Mouse (Mus musculus) embryonic facial prominence, embryonic 12.5 days (tissue): ENCODE data around the gene Dcxr. TPM values are rescaled to one million over a fixed set of nuclear protein-coding genes. Genes with fewer than 3 reads are reported as not detected.

Experiments
- ATAC-seq: fragments of 200-750 bp; cut with Nextera tagmentation; 2 replicates; pipeline ENCODE4 v1.8.0; 2017; ENCODE audit not compliant: insufficient number of reproducible peaks, insufficient read depth, low FRiP score, low TSS enrichment
- H3K27ac ChIP-seq: fragments of 300-500 bp; sonication (generic); 2 replicates; pipeline ENCODE4 v1.5.1; 2016; ENCODE audit warnings: mild to moderate bottlenecking
- H3K27me3 ChIP-seq: fragments of 300-500 bp; sonication (generic); 2 replicates; pipeline ENCODE4 v1.6.1; 2016; ENCODE audit warnings: mild to moderate bottlenecking, moderate library complexity
- H3K36me3 ChIP-seq: fragments of 300-500 bp; sonication (generic); 2 replicates; pipeline ENCODE4 v1.6.1; 2016; ENCODE audit warnings: mild to moderate bottlenecking
- H3K4me1 ChIP-seq: fragments of 300-500 bp; sonication (generic); 2 replicates; pipeline ENCODE4 v1.6.1; 2016
- H3K4me2 ChIP-seq: fragments of 300-500 bp; sonication (generic); replicated peaks from 2 replicates; pipeline ENCODE4 v1.6.1; 2016; ENCODE audit warnings: mild to moderate bottlenecking, moderate library complexity
- H3K4me3 ChIP-seq: fragments of 300-500 bp; sonication (generic); 2 replicates; pipeline ENCODE4 v1.5.1; 2016; ENCODE audit warnings: mild to moderate bottlenecking
- H3K9ac ChIP-seq: fragments of 300-500 bp; sonication (generic); 2 replicates; pipeline ENCODE4 v1.6.1; 2016; ENCODE audit warnings: mild to moderate bottlenecking, moderate library complexity
- H3K9me3 ChIP-seq: fragments of 300-500 bp; sonication (generic); 2 replicates; pipeline ENCODE4 v1.6.1; 2016; ENCODE audit warnings: mild to moderate bottlenecking, moderate library complexity
- WGBS: fragments of 180-500 bp; shearing (Covaris S2); methylation state at CpG from one replicate; pipeline ENCODE4 v1.1.7; 2016; 5-methylcytosine and 5-hydroxymethylcytosine counted together
- polyA plus RNA-seq: library from polyadenylated mRNA; unstranded; fragments of >200 nt; fragmentation: Nextera tagmentation; extraction: Ambion mirVana; gene quantifications from 2 replicates; pipeline ENCODE4 v1.2.1, GENCODE M21; 2016

The Dcxr gene
- polyA plus RNA-seq, 1 experiment from 2014 or later, result 11.5 TPM

- ATAC-seq, result no peak
- Histone ChIP-seq H3K36me3 (peaks cover 52% of the 10 kb centered on the region), H3K4me2 (peak overlapping the region; percentile 99; the same call in 1 of the 2 replicates), H3K9ac (no peak overlapping the region), H3K4me3 (no peak overlapping the region), H3K27me3 (no peaks in the 10 kb centered on the region), H3K27ac (no peak overlapping the region), H3K9me3 (no peaks in the 10 kb centered on the region), H3K4me1 (peaks cover 21% of the 10 kb centered on the region)
- WGBS, result 85% methylated on average over 9 of the region's 9 CpGs
Measured at GRCm38 (mm10) chr11:120715131-120715530, 11.9 kb downstream of the Dcxr start.

DNA sequence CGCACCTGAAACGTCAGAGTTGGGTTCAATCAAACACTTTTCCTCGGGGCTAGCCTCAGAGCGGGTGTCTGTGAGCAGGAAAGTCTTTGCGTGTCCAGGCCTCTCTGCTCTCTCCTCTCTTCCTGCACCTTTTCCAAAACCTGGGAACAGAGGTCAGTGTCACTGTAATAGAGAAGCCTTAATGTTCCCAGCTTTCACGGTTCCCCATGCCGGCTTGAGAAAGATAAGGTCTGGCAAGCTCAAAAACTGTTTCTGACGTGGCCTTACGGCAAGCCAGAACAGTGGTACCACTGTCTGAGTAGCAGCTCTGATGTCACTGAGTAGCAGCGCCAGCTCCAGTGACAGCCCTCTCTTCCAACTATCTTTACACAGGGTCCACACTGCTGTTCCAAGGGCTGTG lies 12.5 kb downstream of the Dcxr start:
- H3K27ac ChIP-seq, result no peak overlapping the region
- peak overlapping the region; percentile 99 for H3K4me2 ChIP-seq
- H3K27me3 ChIP-seq, result no peaks in the 10 kb centered on the region
- ATAC-seq, result no peak
- 46% methylated on average over 10 of the region's 10 CpGs for WGBS
- peak overlapping the region; percentile 57 for H3K4me3 ChIP-seq
- no peaks in the 10 kb centered on the region for H3K9me3 ChIP-seq
- peaks cover 53% of the 10 kb centered on the region for H3K36me3 ChIP-seq
- peaks cover 21% of the 10 kb centered on the region for H3K4me1 ChIP-seq
- H3K9ac ChIP-seq, result peak overlapping the region; percentile 70

- Histone ChIP-seq H3K4me2 (peak within 1 kb of the TSS; percentile 99), H3K9me3 (no peaks in the 10 kb centered on the region), H3K27ac (peak within 1 kb of the TSS; percentile 69), H3K36me3 (peaks cover 54% of the 10 kb centered on the region), H3K27me3 (no peaks in the 10 kb centered on the region), H3K4me3 (peak within 1 kb of the TSS; percentile 57), H3K9ac (peak within 1 kb of the TSS; percentile 70), H3K4me1 (peaks cover 21% of the 10 kb centered on the region)
- WGBS, result 3% methylated on average over 53 of the region's 53 CpGs
- peak; percentile 93 for ATAC-seq
Measured at GRCm38 (mm10) chr11:120713580-120714518, 13.2 kb downstream of the Dcxr start, which contains the start of the genes Cenpx and Lrrc45. TSS of gene Cenpx (minus strand) at chr11:120713738. TSS of gene Lrrc45 (plus strand) at chr11:120713925.

DNA sequence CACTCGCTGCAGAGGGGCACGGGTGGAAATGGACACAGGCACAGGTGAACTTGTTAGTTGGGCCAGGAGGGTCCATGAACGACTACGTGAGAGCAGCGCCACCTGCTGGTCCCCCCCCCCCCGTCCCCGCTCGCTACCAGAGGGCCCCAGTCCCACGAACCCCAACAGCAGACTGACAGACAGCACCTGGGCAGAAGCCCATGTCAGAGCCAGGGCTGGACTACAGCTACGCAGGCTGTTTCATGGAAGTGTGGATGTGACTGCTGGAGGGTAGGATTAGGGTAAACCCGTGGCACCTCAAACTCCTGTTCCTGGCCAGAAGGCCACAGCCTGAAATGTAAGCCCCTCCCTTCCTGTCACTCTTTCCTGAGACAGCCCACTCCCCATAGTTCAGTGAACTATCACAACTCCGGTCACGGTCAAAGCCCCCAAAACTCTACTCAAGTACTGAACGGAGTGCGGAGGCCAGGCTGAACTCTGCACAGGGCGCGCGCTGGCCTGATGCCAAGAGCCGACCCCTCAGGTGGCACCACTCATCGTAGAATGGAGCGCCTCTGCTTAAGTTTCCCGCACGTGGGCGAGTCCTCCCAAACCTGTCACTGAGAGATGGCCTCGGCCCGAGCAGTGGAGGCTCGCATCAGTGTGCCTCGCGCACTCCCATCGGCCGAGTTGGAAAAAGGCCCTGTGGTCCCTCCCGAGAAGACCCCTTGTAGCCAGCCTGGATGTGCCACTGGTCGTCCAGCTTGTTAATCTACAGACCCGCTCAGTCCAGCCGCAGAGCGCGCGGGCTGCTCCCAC lies 14.1 kb downstream of the Dcxr start:
- 1% methylated on average over 38 of the region's 38 CpGs for WGBS
- H3K36me3 ChIP-seq, result peaks cover 50% of the 10 kb centered on the region

DNA sequence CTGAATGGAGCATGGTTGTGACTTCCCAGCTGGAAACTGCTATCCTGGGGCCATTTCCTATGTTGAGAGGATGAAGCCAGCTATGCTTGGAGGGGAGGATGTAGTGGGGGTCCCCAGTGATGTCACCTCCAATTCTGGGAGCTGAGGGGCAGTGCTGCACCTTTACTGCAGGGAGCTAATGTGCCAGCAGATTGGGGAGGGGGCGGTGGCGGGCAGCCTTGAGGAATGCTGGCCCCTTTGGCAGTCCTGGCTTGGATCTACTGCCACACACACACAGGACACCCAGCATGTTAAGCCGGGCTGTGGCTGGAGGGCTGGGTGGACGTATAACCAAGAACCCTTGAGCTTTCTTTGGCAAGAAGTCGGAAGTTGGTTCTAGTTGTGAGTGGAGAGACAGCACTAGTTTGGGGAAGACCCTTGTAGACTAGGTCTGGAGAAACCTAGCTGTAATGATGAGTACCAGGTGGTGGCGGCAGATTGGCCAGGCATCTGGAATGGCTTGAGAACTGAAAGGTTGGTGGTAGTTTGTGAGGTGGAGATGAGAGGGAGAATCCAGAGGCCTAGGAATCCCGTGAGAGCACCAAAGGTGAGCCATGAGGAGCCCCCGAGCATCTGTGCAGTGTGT lies 15.0 kb downstream of the Dcxr start:
- no peak for ATAC-seq
- H3K4me3 ChIP-seq, result 0 out of 2 replicates have a peak overlapping the region, but pooled peaks have one; percentile 57
- no peak overlapping the region for H3K9ac ChIP-seq
- H3K4me1 ChIP-seq, result peaks cover 29% of the 10 kb centered on the region
- H3K27ac ChIP-seq, result no peak overlapping the region; the same call in 1 of the 2 replicates
- H3K27me3 ChIP-seq, result no peaks in the 10 kb centered on the region
- WGBS, result 62% methylated on average over 8 of the region's 8 CpGs
- peaks cover 41% of the 10 kb centered on the region for H3K36me3 ChIP-seq
- H3K9me3 ChIP-seq, result no peaks in the 10 kb centered on the region
- peak overlapping the region; percentile 99 for H3K4me2 ChIP-seq

More for the DNA sequence above, 14.1 kb downstream of the Dcxr start:
- Histone ChIP-seq H3K9me3 (no peaks in the 10 kb centered on the region), H3K4me3 (peak overlapping the region; percentile 57), H3K27ac (peak overlapping the region; percentile 69), H3K4me2 (peak overlapping the region; percentile 99), H3K27me3 (no peaks in the 10 kb centered on the region), H3K9ac (peak overlapping the region; percentile 61), H3K4me1 (peaks cover 21% of the 10 kb centered on the region)
- peak; percentile 50 for ATAC-seq

GRCm38 (mm10) chr11:120710672-120711071 lies 16.4 kb downstream of the Dcxr start:
- ATAC-seq, result no peak
- Histone ChIP-seq H3K9me3 (no peaks in the 10 kb centered on the region), H3K4me2 (no peak overlapping the region), H3K4me1 (peaks cover 44% of the 10 kb centered on the region), H3K36me3 (peaks cover 31% of the 10 kb centered on the region), H3K27ac (no peak overlapping the region), H3K4me3 (no peak overlapping the region), H3K9ac (no peak overlapping the region), H3K27me3 (no peaks in the 10 kb centered on the region)
- WGBS, result 76% methylated on average over 5 of the region's 5 CpGs

DNA sequence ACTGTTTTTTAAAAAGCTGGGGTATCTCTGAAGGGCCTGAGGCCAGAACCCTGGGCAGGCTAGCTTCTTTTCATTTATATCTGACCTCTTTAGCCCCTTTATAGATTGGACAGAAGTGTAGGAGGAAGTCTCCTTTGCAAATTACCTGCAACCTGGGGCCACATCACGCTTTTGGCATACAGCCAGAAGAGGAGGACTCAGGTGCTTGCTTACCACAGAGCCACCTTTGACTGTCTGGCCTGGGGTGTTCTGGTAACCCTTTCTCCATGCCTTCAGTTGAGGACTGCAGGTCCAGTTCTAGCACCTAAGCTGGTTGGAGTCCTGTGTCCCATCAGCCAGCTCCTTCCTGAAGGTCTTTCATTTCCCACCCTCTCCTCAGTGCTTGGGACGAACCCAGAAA lies 17.5 kb downstream of the Dcxr start:
- H3K4me1 ChIP-seq, result peaks cover 51% of the 10 kb centered on the region
- H3K9ac ChIP-seq, result no peak overlapping the region
- 75% methylated on average over 2 of the region's 2 CpGs for WGBS
- H3K27me3 ChIP-seq, result no peaks in the 10 kb centered on the region
- ATAC-seq, result no peak
- H3K4me3 ChIP-seq, result no peak overlapping the region
- peaks cover 26% of the 10 kb centered on the region; the same call in 1 of the 2 replicates for H3K36me3 ChIP-seq
- no peak overlapping the region for H3K27ac ChIP-seq
- H3K4me2 ChIP-seq, result no peak overlapping the region
- no peaks in the 10 kb centered on the region for H3K9me3 ChIP-seq

- H3K9ac ChIP-seq, result no peak overlapping the region
- H3K4me2 ChIP-seq, result no peak overlapping the region
Measured at GRCm38 (mm10) chr11:120707969-120708368, 19.1 kb downstream of the Dcxr start.

DNA sequence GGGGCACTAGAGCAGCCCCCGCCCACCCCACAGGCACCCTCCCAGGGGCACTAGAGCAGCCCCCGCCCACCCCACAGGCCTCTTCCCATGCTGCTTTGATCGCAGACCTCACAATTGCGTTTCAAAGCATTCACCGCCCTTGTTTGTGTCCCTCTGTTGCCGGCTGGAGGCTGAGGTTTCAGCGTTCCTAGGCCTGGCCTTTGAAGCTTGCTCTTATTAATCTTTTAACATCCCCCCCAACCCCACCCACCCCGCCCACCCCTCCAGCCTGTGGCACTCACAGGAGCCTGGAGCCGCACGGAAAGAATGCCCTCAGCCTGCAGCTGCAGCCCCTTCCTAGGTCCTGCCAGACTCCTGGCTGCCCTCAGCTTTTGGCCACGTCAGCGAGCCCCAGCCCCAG lies 19.9 kb downstream of the Dcxr start:
- ATAC-seq, result no peak

More at GRCm38 (mm10) chr11:120707969-120708368, 19.1 kb downstream of the Dcxr start:
- H3K36me3 ChIP-seq, result peaks cover 26% of the 10 kb centered on the region; the same call in 1 of the 2 replicates
- 34% methylated on average over 5 of the region's 5 CpGs for WGBS
- no peak overlapping the region for H3K4me3 ChIP-seq
- peaks cover 59% of the 10 kb centered on the region for H3K4me1 ChIP-seq
- ATAC-seq, result no peak
- H3K27ac ChIP-seq, result peak overlapping the region; percentile 87
- H3K27me3 ChIP-seq, result no peaks in the 10 kb centered on the region
- no peaks in the 10 kb centered on the region for H3K9me3 ChIP-seq

DNA sequence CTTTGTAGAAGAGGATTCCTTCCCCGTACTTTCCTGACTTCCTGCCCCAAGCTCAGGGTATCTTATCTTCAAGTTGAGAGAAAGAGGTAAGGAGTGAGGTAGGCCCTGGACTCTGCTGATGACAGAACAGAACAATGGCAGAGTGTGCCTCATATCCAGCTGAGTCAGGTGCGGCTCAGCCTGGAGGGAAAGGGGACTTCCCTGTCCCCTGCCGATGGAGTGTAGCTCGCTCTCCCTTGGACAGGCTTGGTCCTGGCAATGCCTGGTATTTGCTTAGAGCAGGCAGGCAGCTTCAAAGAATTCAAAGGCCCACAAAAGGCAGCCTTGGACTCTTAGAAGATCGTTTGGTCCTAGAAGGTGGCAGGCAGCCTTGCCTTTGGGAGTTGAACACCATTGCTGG lies 21.0 kb downstream of the Dcxr start:
- peaks cover 48% of the 10 kb centered on the region for H3K4me1 ChIP-seq
- H3K27me3 ChIP-seq, result no peaks in the 10 kb centered on the region
- H3K4me2 ChIP-seq, result no peak overlapping the region
- H3K36me3 ChIP-seq, result peaks cover 38% of the 10 kb centered on the region
- H3K9ac ChIP-seq, result no peak overlapping the region
- no peak for ATAC-seq
- 69% methylated on average over 5 of the region's 5 CpGs for WGBS
- no peak overlapping the region for H3K4me3 ChIP-seq
- no peaks in the 10 kb centered on the region for H3K9me3 ChIP-seq
- peak overlapping the region; percentile 25; the same call in 1 of the 2 replicates for H3K27ac ChIP-seq

More for the DNA sequence above, 19.9 kb downstream of the Dcxr start:
- Histone ChIP-seq H3K9me3 (no peaks in the 10 kb centered on the region), H3K4me2 (peak overlapping the region; percentile 23), H3K4me1 (peaks cover 52% of the 10 kb centered on the region), H3K36me3 (peaks cover 29% of the 10 kb centered on the region), H3K27ac (peak overlapping the region; percentile 87), H3K9ac (no peak overlapping the region; the same call in 1 of the 2 replicates), H3K27me3 (no peaks in the 10 kb centered on the region), H3K4me3 (no peak overlapping the region)
- 5% methylated on average over 9 of the region's 12 CpGs for WGBS
